Mouse (Mus musculus) lung, postnatal 0 days (tissue): ENCODE data around the gene Dnal4.

ENCODE experiments used
- CTCF ChIP-seq: IDR thresholded peaks from 2 replicates; pipeline ENCODE4 v1.5.1; 2016; ENCODE audit warnings: antibody characterized with exemption, mild to moderate bottlenecking
- EP300 ChIP-seq: IDR thresholded peaks from 2 replicates; pipeline ENCODE4 v1.6.1; 2016; ENCODE audit warnings: antibody characterized with exemption, mild to moderate bottlenecking, control low read depth

GRCm38 (mm10) chr15:79827061-79827777 is 49.6 kb upstream of the Dnal4 start:
- TF ChIP-seq CTCF (no peak), EP300 (no peak)
